Mouse (Mus musculus) limb, embryonic 11.5 days (tissue): ENCODE measurements around the gene Ier5. TPM values are rescaled to one million over a fixed set of nuclear protein-coding genes. Genes with fewer than 3 reads are reported as not detected.

ENCODE experiments used
- ATAC-seq: fragments of 200-750 bp; cut with Nextera tagmentation; 2 replicates; pipeline ENCODE4 v1.8.0; 2017; ENCODE audit warnings: low read depth; ENCODE audit not compliant: insufficient number of reproducible peaks, low FRiP score, low TSS enrichment
- DNase-seq: peaks from one replicate; pipeline ENCODE4 v3.0.0-alpha.2; 2015; ENCODE audit warnings: low spot score
- H3K27ac ChIP-seq: fragments of 300-500 bp; sonication (generic); replicated peaks from 2 replicates; pipeline ENCODE4 v1.5.1; 2014; ENCODE audit warnings: low read depth, mild to moderate bottlenecking, low read length
- H3K27me3 ChIP-seq: fragments of 300-500 bp; sonication (generic); 2 replicates; pipeline ENCODE4 v1.6.1; 2014; ENCODE audit warnings: mild to moderate bottlenecking, low read length, mixed read lengths; ENCODE audit not compliant: control insufficient read depth, insufficient read depth
- H3K36me3 ChIP-seq: fragments of 300-500 bp; sonication (generic); 2 replicates; pipeline ENCODE4 v1.6.1; 2014; ENCODE audit warnings: mild to moderate bottlenecking, low read length, moderate library complexity, mixed read lengths; ENCODE audit not compliant: control insufficient read depth, insufficient read depth
- H3K4me1 ChIP-seq: fragments of 300-500 bp; sonication (generic); 2 replicates; pipeline ENCODE4 v1.6.1; 2014; ENCODE audit warnings: low read length, mixed read lengths; ENCODE audit not compliant: control insufficient read depth, insufficient read depth
- H3K4me2 ChIP-seq: fragments of 300-500 bp; sonication (generic); 2 replicates; pipeline ENCODE4 v1.6.1; 2014; ENCODE audit warnings: low read depth, mild to moderate bottlenecking, moderate library complexity; ENCODE audit not compliant: severe bottlenecking
- H3K4me3 ChIP-seq: fragments of 300-500 bp; sonication (generic); 2 replicates; pipeline ENCODE4 v1.5.1; 2014; ENCODE audit warnings: low read depth, low read length
- H3K9ac ChIP-seq: fragments of 300-500 bp; sonication (generic); 2 replicates; pipeline ENCODE4 v1.6.1; 2014; ENCODE audit warnings: mild to moderate bottlenecking, low read length
- H3K9me3 ChIP-seq: fragments of 300-500 bp; sonication (generic); 2 replicates; pipeline ENCODE4 v1.6.1; 2016; ENCODE audit warnings: low read length; ENCODE audit not compliant: control insufficient read depth
- WGBS: fragments of 180-500 bp; shearing (Covaris S2); extraction: QIAGEN DNeasy Blood & Tissue Kit; methylation state at CpG from one replicate; pipeline ENCODE4 v1.1.7; 2014; 5-methylcytosine and 5-hydroxymethylcytosine counted together
- polyA plus RNA-seq: library from polyadenylated mRNA; unstranded; fragments of >200 nt; fragmentation: Nextera tagmentation; extraction: Ambion mirVana; gene quantifications from 2 replicates; pipeline ENCODE4 v1.2.1, GENCODE M21; 2014

Gene Ier5
- polyA plus RNA-seq, 1 experiment from 2014 or later = 12.4 TPM

GRCm38 (mm10) chr1:155097354-155097753, 2.1 kb downstream of the Ier5 start:
- peak overlapping the region; percentile 83 for H3K4me2 ChIP-seq
- H3K4me1 ChIP-seq = peaks cover 13% of the 10 kb centered on the region; the same call in 1 of the 2 replicates
- 37% methylated on average over 6 of the region's 6 CpGs for WGBS
- H3K27me3 ChIP-seq = no peaks in the 10 kb centered on the region
- H3K9ac ChIP-seq = no peak overlapping the region
- ATAC-seq = no peak
- no peak for DNase-seq
- H3K36me3 ChIP-seq = no peaks in the 10 kb centered on the region
- peak overlapping the region; percentile 98 for H3K4me3 ChIP-seq
- H3K27ac ChIP-seq = no peak overlapping the region
- H3K9me3 ChIP-seq = no peaks in the 10 kb centered on the region

DNA sequence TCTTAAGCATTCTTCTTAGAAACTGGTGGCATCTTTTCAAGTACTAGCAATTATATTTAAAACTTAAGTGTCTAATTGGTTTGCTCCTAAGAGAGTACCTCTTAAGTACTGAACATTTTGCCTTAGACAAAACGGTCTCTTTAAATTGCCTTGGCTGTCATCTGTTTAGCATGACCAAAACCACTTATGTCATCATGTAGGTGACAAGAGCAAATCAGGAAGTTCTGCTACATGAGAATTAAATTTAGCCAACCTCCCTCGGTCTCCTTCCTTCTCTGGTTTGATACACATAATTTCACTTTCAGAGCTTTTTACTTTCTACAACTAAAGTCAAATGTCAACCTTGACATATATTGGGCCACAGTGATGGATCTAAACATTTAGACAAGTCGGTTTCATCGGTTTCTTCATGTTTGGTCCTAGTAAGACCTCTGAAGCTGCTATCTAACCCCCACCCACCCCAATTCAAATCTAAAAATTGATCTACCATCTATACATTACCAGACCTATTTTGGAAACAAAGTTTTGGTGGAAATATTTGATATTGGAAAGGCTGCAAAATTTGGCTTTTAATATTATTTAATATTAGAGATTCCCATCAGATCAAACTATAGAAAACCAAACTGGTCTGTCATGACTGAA, 2.7 kb downstream of the Ier5 start:
- Histone ChIP-seq H3K36me3 (no peaks in the 10 kb centered on the region), H3K4me3 (no peak overlapping the region), H3K9ac (no peak overlapping the region), H3K4me1 (peaks cover 18% of the 10 kb centered on the region), H3K4me2 (peak overlapping the region; percentile 83; the same call in 1 of the 2 replicates), H3K9me3 (no peaks in the 10 kb centered on the region), H3K27me3 (no peaks in the 10 kb centered on the region), H3K27ac (no peak overlapping the region)
- ATAC-seq (no peak), DNase-seq (no peak)
- WGBS = 84% methylated on average over 4 of the region's 4 CpGs

GRCm38 (mm10) chr1:155093971-155094707, 5.3 kb downstream of the Ier5 start:
- Histone ChIP-seq H3K27me3 (no peaks in the 10 kb centered on the region), H3K4me3 (no peak overlapping the region), H3K9ac (no peak overlapping the region), H3K4me1 (peaks cover 24% of the 10 kb centered on the region), H3K9me3 (no peaks in the 10 kb centered on the region), H3K27ac (no peak overlapping the region), H3K36me3 (no peaks in the 10 kb centered on the region), H3K4me2 (no peak overlapping the region)
- WGBS = 56% methylated on average over 9 of the region's 9 CpGs
- no peak for DNase-seq
- ATAC-seq = no peak

GRCm38 (mm10) chr1:155093145-155093791, 6.2 kb downstream of the Ier5 start:
- no peaks in the 10 kb centered on the region for H3K9me3 ChIP-seq
- no peak overlapping the region for H3K4me3 ChIP-seq
- H3K27ac ChIP-seq = no peak overlapping the region
- H3K4me1 ChIP-seq = peaks cover 27% of the 10 kb centered on the region
- ATAC-seq (no peak), DNase-seq (no peak)
- 50% methylated on average over 4 of the region's 4 CpGs for whole genome bisulfite sequencing
- H3K27me3 ChIP-seq = no peaks in the 10 kb centered on the region
- no peak overlapping the region for H3K9ac ChIP-seq
- no peak overlapping the region for H3K4me2 ChIP-seq
- H3K36me3 ChIP-seq = no peaks in the 10 kb centered on the region

DNA sequence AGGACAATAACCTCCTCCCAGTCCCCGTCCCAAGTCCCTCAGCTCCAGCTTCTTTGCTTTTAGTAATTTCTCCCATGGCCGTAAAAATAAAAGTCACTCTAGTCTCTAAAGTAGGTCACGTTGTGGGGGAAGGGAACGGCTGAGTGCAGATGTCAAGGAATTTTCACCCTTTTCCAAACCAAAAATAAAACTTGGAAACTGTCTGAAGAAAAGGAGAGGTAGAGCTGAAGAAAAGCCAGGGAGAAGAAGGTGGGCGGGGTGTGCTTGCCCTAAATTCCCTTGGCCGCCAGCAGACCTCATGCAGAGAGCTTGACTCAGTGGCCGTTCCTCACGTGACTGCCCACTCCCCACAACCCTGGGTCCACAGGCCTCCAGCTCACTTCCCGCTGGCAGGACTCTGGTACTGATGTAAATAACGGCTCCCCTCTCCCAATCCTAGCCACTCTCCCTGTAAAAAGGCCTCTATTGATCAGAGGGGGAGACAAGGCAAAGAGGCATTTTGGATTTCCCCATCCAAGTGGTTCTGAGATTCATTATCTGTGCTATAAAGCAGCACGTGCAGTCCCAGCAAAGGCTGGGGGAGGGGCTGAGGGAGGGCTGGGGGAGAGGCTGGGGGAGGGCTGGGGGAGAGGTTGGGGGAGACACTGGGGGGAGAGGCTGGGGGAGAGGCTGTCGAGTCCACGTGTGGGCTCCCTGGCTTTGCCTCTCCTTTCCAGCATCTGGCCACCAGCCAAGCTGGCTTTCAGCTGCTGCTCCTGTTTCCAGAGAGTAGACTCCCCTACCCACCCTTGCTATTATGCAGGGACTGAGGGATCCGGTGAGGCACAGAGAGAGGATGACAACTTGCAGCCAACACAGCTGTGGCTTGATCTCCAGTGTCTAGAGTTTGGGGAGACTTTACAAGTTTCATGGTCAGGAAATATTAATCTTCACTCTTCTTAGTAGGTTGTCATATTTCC, 7.3 kb downstream of the Ier5 start:
- Histone ChIP-seq H3K27me3 (no peaks in the 10 kb centered on the region), H3K4me2 (peak overlapping the region; percentile 8; the same call in 1 of the 2 replicates), H3K36me3 (no peaks in the 10 kb centered on the region), H3K9me3 (no peaks in the 10 kb centered on the region), H3K4me1 (peaks cover 25% of the 10 kb centered on the region), H3K27ac (peak overlapping the region; percentile 75), H3K9ac (no peak overlapping the region), H3K4me3 (no peak overlapping the region)
- peak; percentile 67 for ATAC-seq
- DNase-seq = peak; percentile 65
- 14% methylated on average over 14 of the region's 14 CpGs for WGBS

GRCm38 (mm10) chr1:155091374-155091841, 8.0 kb downstream of the Ier5 start:
- Histone ChIP-seq H3K27me3 (no peaks in the 10 kb centered on the region), H3K4me3 (no peak overlapping the region), H3K4me1 (peaks cover 31% of the 10 kb centered on the region), H3K9ac (no peak overlapping the region), H3K4me2 (0 out of 2 replicates have a peak overlapping the region, but pooled peaks have one; percentile 8), H3K27ac (peak overlapping the region; percentile 75; the same call in 1 of the 2 replicates), H3K9me3 (no peaks in the 10 kb centered on the region), H3K36me3 (no peaks in the 10 kb centered on the region)
- DNase-seq (no peak), ATAC-seq (no peak)
- WGBS = 72% methylated on average over 7 of the region's 7 CpGs

GRCm38 (mm10) chr1:155090736-155091135, 8.7 kb downstream of the Ier5 start:
- no peak overlapping the region for H3K4me2 ChIP-seq
- no peaks in the 10 kb centered on the region for H3K9me3 ChIP-seq
- 59% methylated on average over 1 of the region's 1 CpGs for WGBS
- ATAC-seq (no peak), DNase-seq (no peak)
- peaks cover 38% of the 10 kb centered on the region for H3K4me1 ChIP-seq
- H3K27ac ChIP-seq = no peak overlapping the region
- no peak overlapping the region for H3K9ac ChIP-seq
- no peak overlapping the region for H3K4me3 ChIP-seq
- no peaks in the 10 kb centered on the region for H3K27me3 ChIP-seq
- no peaks in the 10 kb centered on the region for H3K36me3 ChIP-seq
